Mouse (Mus musculus): ENCODE results near the gene Nsun7.

DNA sequence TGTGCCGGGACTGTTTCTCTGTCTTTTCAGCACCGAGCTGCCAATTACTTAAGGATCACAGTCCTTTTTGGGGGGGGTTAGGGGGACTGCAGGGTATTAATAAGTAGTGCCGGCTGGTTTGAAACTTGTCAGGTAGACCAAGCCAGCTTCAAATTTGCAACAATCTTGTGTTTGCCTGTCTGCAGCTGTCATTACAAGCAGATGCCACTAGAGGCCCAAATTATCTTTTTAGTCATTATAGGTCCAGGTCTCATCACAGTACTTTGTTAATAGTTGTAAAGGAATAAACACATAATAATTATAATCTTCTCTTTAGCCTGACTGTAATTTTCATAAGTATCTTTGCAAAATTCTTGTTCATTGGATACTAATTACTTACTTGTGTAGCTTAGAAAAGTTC is 14.7 kb downstream of the Nsun7 start:
- no peak for TF ChIP-seq POLR2A (IDR thresholded peaks at IDR 0.05; ENCODE audit: low read depth, low read length)
- TF ChIP-seq CTCF (IDR thresholded peaks at IDR 0.05; ENCODE audit: extremely low read depth, insufficient read length, insufficient replicate concordance, low read depth, low read length) = no peak
